Mouse (Mus musculus): Measurements from ENCODE around the gene Sp4. TPM values are rescaled to one million over a fixed set of nuclear protein-coding genes. Genes with fewer than 3 reads are reported as not detected.

The Sp4 gene
- total RNA-seq, 2 experiments from 2014 or later: 5.0 to 6.1 TPM

GRCm38 (mm10) chr12:118276385-118276784, 24.9 kb downstream of the Sp4 start:
- DNase-seq (ENCODE audit: low spot score in 2 of 2): no peak

DNA sequence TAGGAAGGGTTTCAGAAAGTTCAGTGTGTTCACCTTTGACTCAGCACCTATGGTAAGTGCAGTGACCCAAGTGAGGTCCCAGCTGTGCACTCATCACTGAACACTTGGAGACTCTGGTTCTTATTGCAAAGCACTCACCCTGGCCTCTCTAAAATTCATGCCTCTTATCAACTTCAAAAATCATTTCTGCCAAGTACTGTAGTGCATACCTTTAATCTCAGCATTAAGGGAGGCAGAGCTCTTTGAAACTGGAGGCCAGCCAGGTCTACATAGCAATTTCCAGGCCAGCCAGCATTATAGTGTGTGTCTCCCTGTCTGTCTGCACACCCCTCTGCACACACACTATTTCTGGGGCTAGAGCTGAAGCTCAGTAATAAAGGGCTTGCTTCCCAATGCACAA, 36.3 kb downstream of the Sp4 start:
- DNase-seq (ENCODE audit: low spot score in 2 of 2): no peak

GRCm38 (mm10) chr12:118263878-118264277, 37.4 kb downstream of the Sp4 start:
- no peak for DNase-seq (ENCODE audit: low spot score in 2 of 2)

DNA sequence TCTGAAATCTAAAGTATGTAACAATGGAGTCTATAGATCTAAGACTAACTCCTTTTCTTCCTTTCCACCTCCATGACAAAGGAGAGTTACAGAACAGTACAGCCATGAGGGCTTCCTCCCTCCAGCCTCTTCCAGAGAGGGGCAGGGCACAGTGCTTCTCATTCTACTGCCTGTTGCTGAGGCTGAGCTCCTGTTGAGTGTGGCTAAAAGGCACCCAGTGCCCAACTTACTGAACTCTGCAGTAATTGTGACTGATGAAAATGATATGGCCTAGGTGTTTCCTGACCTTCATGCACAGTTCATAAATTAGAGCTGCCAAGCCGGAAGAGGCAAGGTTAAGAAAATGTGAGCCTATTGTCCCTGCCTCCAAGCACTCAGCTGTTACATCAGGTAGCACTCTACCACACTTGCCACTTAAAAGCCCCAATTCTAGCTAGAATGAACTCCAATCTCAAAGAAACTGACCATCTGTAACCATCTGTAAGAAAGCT, 45.9 kb downstream of the Sp4 start:
- no peak for DNase-seq (ENCODE audit: low spot score in 2 of 2)

DNA sequence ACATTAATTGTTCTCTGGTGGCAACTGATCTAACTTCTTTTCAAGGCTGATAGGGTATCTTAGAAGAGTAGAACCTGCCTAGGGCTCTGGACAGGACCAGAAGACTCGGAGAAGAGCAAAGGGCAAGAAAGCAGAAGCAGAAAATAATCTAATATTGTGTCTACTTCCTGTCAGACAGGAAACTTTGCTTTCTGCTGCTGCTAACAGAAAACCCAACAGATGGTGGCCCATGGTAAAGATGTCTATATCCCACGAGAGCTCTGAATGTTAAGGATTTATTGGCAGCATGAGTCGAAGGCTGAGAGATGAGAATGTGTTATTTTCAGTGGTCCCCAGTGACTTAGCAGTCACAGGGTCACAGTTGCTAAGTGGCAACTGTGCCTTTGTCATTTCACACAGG, 80.1 kb downstream of the Sp4 start:
- no peak for DNase-seq (ENCODE audit: low spot score in 2 of 2)

GRCm38 (mm10) chr12:118220062-118220461, 81.2 kb downstream of the Sp4 start:
- no peak for DNase-seq (ENCODE audit: low spot score in 2 of 2)

GRCm38 (mm10) chr12:118212163-118212562, 89.1 kb downstream of the Sp4 start:
- no peak for DNase-seq (ENCODE audit: low spot score in 2 of 2)

DNA sequence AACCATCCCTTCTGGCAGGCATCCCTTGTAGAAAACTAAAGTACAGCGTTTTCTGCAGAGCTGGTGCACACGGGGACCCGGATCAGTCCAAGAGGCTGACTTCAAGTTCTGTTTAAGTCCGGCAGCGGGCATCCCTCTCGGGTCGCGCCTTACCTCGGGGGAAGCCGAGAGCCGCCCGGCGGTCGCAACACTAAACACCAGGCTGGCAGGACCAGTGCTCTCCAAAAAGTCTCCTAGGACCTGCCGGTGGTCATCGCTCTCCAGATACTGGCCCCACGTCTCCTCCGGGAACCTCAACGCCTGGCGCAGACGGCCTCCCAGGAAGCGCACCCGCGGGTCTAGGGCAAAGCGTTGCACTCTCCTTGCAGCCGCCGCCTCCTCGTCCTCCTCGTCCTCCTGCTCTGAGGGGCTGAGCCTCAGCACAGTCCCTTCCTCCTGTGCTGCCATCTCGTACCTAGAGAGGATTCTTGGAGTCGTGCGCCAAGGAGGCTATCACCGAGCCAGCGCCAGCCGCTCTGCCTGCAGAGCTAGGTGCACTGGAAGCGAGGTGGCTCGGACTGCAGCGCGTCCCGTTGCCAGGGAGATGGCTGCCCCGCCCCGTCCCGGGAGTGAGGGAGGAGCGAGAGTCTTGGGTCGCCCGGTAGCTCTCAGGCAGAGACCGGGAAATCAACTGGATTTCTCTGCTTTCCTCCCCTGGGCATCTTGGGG, 102.7 kb downstream of the Sp4 start, which contains the start of gene Dnah11:
Gene Dnah11 (minus strand): TSS at position 658 of the 708 bp plus-strand sequence.
- peak; percentile 49 to 59 for DNase-seq (ENCODE audit: low spot score in 2 of 2)

DNA sequence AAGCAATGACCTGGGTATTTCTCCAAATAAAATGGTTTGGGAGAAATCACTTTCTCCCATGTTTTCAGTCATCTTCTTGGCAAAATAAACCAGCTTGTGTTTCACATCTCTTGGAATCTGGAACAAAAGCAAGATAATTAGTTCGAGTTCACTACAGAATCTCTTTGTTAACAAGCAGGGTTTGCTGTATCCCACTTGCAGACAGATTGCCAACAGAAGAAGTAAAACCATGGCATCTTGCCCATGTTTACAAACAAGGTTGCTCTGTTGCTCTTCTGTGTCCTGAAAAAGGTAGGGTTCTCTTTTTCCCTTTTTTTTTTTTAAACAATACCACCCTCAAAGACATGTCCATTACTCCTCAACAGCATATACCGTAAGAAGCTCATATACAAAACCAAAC, 104.7 kb downstream of the Sp4 start:
- no peak for DNase-seq (ENCODE audit: low spot score in 2 of 2)

- no peak for DNase-seq (ENCODE audit: low spot score in 2 of 2)
Measured at GRCm38 (mm10) chr12:118189535-118189934, 111.7 kb downstream of the Sp4 start.

DNA sequence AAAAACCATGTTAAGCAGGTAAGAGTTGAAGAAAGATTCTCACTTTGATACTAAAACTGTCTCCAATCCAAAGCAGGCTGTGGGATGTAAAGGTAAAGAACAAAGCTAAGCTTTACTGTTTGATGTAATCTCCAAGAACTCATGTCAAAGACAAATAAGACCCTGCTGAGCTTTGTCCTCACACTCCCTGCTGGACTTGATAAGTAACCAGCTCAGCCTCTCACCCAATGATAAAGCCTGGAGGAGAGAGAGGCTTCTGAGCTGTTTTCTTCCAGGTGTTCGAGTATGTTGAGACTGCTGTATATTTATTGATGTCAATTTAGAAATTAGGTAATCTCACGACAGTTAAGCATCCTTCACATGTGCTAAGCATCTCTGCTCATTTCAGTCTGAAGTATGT, 113.6 kb downstream of the Sp4 start:
- no peak for DNase-seq (ENCODE audit: low spot score in 2 of 2)

- no peak for DNase-seq (ENCODE audit: low spot score in 2 of 2)
Measured at GRCm38 (mm10) chr12:118186881-118187489, 114.3 kb downstream of the Sp4 start.

- no peak for DNase-seq (ENCODE audit: low spot score in 2 of 2)
Measured at GRCm38 (mm10) chr12:118186120-118186880, 114.9 kb downstream of the Sp4 start.

Other genes starting within 250 kb of the Sp4 start
- gene Dnah11, start 102.4 kb downstream of the Sp4 start, total RNA-seq (2021): under 1 TPM; 0.03 to 0.13 TPM

Measured in adrenal gland, adult 18-20 months (tissue).